Mouse (Mus musculus) ES-Bruce4 (cell line): Measurements from ENCODE around the gene Prkce.

Experiments
- CTCF ChIP-seq: IDR thresholded peaks from one replicate; pipeline ENCODE4 v1.8.1; 2011; ENCODE audit warnings: low read depth, low read length
- POLR2A ChIP-seq: IDR thresholded peaks from one replicate; pipeline ENCODE4 v1.8.1; 2011; ENCODE audit warnings: low read length; ENCODE audit not compliant: insufficient read depth

DNA sequence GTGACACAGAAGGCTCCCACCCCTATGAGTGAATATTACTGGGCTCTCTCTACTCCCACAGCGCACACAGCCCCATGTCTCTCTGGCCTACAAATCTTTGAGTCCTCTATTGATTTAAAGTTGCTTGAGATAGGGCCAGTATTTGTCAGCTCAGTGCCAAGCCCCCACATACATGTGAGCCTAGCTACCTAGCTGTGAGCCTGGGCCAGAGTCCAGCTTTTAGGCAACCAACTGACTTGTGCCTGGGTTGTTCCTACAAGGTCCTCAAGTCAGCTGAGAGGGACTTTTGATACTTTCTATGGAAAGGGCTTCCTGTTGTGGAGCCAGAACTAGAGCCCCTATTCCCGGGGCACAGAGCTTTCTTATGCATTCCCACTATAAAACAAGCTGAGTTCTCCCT, 357.5 kb downstream of the Prkce start:
- TF ChIP-seq CTCF: no peak
- no peak for TF ChIP-seq POLR2A
